Mouse (Mus musculus) fibroblast of lung, adult 2 months (primary cell): ENCODE measurements around the gene Gm21972.
A peak's percentile ranks its signal among the peaks of the same experiment; 100 is the strongest.

Source experiments
- DNase-seq: peaks from one replicate; pipeline ENCODE4 v3.0.0-alpha.2; 2011; ENCODE audit warnings: low read depth

Gene Gm21972

DNA sequence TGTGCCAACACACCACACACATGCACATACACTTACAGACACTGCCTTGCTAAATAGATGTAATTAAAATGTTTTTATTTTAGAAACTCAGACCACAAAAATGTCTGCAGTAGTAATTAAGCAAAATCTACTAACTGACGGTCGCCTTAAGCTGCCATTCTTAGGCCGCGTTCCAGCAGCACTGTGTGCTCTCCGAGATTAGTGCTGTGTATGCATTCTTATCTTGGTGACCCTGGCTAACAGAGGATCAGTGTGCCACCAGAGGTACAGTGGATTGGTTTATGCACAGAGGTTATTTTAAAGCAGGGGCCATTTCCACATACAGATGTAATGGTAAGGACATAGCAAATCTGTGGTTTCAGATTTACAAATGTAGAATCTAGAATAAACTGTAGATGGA is 27.6 kb downstream of the Gm21972 start:
- DNase-seq, result no peak

GRCm38 (mm10) chr1:86174602-86175001 is 41.2 kb downstream of the Gm21972 start:
- DNase-seq, result no peak

DNA sequence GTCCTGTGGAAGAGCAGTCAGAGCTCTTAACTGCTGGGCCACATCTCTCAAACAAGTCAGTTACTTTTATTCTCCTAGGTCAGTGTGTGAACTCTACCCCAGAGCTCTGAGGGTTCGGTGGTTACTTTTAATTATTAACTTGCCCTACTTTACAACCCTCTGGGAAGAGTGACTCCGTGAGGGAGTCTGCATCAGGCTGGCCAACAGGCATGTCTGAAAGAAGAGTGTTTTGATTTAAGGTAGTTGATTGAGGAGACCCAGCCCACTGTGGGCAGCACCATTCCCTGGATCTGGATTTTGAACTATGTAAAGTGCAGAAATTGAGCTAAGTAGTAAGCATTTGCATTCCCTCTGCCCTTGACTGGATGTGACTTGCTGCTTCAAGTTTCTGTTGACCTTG is 42.6 kb downstream of the Gm21972 start:
- no peak for DNase-seq

- DNase-seq, result peak; percentile 47
These were observed 45.2 kb downstream of the Gm21972 start for GRCm38 (mm10) chr1:86178462-86179253.

DNA sequence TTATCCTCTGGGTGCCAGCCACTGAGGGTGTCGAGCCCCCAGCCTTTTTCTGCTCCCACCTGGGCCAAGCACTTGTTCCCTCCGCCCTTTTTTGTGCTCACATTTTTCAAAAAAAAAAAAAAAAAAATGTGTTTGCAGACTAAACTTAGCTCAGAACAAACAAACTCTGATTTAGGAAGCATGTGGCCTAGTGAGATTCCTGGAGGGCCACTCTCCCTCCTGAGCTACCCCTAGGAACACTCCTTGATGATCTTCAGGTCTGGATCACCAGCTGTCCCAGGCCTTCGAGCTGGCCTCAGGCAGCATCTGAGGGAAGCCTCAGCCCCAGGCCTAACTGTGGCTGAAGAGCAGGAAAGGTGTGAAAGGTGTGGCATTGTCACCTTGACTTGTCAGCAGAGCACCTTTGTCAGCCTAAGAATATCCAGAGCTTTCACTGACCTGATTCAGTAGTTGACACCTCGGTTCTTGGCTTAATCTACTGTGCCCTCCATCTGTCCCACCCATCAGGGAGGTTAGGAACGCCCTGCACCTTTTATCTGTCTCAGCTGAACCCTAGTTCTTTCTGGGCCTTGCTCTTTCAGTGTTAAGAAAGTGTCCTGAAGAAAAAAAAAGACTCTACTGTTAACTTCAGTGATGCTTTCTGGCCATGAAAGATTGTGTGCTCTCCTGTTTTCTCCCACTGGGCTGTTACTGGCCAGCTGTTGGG is 48.7 kb downstream of the Gm21972 start:
- no peak for DNase-seq

DNA sequence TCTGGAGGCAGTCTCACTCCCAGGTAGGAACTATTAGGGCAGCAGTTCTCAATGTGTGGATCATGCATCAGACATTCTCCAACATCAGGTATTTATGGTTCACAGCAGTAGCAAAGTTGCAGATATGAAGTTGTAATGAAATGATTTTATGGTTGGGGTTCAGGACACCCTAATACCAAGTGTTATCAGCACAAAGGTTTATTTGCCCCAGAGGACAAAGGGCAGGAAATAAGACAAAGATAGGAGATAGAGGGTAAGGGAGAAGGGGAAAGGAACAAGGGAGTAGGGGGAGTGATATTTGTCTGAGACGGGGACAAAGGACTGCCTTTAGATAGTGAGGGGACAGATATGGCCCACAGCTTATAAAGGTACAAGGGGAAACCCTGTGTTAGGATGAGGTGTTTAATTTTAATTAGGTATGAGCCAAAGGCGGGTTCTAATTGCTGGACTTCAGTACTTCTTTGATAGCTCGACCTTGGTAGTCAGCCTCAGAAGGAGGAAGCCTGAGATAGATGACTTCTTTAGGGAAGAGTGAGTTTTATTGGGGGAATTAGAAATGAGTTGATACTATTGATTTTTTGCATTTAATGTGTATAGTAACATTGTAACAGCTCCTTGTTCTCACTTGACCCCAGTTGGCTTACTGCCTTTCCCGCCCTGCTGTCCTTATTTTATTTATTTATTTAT is 50.3 kb downstream of the Gm21972 start:
- no peak for DNase-seq

DNA sequence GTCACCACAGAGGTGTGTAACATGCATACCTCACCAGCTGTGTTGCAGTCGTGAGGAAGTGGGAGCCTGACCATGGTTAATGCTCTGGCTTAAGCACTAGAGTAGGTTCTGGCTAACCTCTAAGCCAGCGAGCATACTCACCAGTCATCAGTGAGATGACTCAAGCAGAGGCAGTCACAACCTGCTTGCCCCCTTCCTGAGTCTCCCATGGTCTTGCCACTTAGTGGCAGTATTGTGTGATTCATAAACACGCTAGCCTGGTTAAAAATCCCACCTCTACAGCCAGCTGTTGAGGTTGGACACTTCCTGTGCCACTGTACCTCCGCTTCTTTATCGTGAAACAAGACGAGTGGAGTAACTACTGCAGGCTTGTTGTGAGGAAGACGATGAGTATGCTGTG is 53.3 kb downstream of the Gm21972 start:
- no peak for DNase-seq

GRCm38 (mm10) chr1:86187856-86188255 is 54.4 kb downstream of the Gm21972 start:
- no peak for DNase-seq

- no peak for DNase-seq
These were observed 54.8 kb downstream of the Gm21972 start for GRCm38 (mm10) chr1:86188271-86188670.

- no peak for DNase-seq
These were observed 55.7 kb downstream of the Gm21972 start for GRCm38 (mm10) chr1:86189034-86189702.

DNA sequence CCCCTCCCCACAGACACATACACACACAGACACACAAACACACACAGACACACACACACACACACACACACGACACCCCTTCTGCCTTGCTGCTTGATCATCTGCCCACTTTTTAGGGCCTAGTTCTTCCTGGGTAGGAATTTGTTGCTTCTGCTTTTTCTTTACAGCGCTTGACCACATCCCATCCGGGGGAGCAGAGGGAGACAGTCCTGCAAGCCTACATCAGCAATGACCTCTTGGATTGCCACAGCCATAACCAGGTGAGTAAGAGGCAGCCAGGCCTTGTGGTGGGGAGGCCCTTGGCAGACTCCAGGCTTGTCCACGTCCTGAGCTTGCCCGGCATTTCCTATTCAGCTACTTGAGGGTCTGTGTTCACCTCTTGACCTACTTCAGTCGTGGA is 57.4 kb downstream of the Gm21972 start:
- DNase-seq, result no peak

GRCm38 (mm10) chr1:86194044-86194443 is 60.6 kb downstream of the Gm21972 start:
- DNase-seq, result no peak

DNA sequence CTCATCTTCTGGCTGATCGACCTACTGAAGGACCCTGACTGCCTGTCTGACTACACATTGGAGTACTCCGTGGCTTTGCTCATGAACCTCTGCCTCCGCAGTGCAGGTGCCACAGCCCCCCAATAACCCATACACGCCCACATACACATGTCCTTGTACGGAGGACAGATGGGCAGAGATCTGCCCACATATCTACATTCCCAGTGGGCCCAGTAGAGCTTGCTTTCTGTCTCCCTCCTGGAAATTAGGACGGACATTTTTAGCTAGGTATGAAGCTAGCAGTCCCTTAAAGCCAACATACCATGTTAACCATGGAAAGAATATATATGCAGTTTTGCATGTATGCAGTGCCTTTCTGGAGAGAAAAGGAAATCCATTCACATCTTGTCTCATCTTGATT is 64.8 kb downstream of the Gm21972 start:
- no peak for DNase-seq

DNA sequence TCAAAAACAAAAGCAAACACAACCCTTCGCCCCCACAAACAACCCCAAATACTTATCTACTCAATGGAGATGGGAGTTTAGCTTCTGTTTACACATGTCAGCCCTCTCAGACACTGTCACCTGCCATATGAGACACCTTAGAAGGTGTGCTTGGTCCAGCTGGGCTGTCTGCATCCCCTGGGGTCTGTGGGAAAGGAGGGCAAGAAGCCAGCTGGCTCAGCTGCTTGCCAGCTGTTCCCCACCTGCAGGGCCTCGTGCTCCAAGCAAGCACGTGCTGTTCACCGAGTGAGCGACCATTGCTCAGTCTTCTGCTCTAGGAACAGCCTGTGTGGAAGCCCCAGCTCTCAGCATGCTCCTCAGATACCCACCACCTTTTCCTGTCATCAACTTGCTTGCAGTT is 65.6 kb downstream of the Gm21972 start:
- no peak for DNase-seq

- DNase-seq, result no peak
These were observed 67.9 kb downstream of the Gm21972 start for GRCm38 (mm10) chr1:86201312-86201711.

GRCm38 (mm10) chr1:86202617-86203219 is 69.3 kb downstream of the Gm21972 start:
- DNase-seq, result no peak

GRCm38 (mm10) chr1:86210676-86211075 is 77.2 kb downstream of the Gm21972 start:
- no peak for DNase-seq

- DNase-seq, result no peak
These were observed 78.1 kb downstream of the Gm21972 start for GRCm38 (mm10) chr1:86211498-86211897.
